ENCODE assay signal across 8 mouse cellular contexts in genomic region chr2:178407053-178407815, GRCm38 (mm10). TPM values are rescaled to one million over a fixed set of nuclear protein-coding genes. Genes with fewer than 3 reads are reported as not detected.
DNase-seq lines count a peak whose midpoint lies in the region; ATAC-seq and TF ChIP-seq lines count a peak whose summit lies in the region.

Gene Sycp2, minus strand, starts transcription at chr2:178407685.

- no peaks in the 10 kb centered on the region for H3K9me3 ChIP-seq in heart, embryonic 11.5 days (replicated peaks; ENCODE audit: control insufficient read depth, low read length)
- no peaks in the 10 kb centered on the region for H3K9me3 ChIP-seq in heart, postnatal 0 days (replicated peaks; ENCODE audit: control insufficient read depth, low read length)

- no peaks in the 10 kb centered on the region for H3K27me3 ChIP-seq in heart, embryonic 11.5 days (ENCODE audit: control insufficient read depth, insufficient read depth, low read length)
- H3K27me3 ChIP-seq in heart, postnatal 0 days (ENCODE audit: control insufficient read depth, insufficient read depth, low read length): 0 out of 2 replicates have a peak, but pooled peaks cover 6% of the 10 kb centered on the region

- H3K9ac ChIP-seq in heart, embryonic 11.5 days (ENCODE audit: low read depth, low read length): no peak within 1 kb of the TSS
- no peak within 1 kb of the TSS for H3K9ac ChIP-seq in heart, postnatal 0 days (replicated peaks; ENCODE audit: low read depth, low read length)

- DNase-seq in heart, postnatal 4 days: no peak
- peak; percentile 64 for DNase-seq in ES-CJ7 (ENCODE audit: low read depth, low spot score)
- DNase-seq in heart, postnatal 0 days (ENCODE audit: low spot score): no peak
- DNase-seq in right cerebral cortex, adult 18-20 months: no peak
- DNase-seq in cerebellum, adult 18-20 months: no peak
- no peak for DNase-seq in spleen, adult 12 weeks (ENCODE audit: low spot score)

- WGBS in heart, embryonic 11.5 days (ENCODE audit: insufficient replicate concordance): 77% methylated on average over 52 of the region's 52 CpGs
- WGBS in heart, postnatal 0 days: 78% methylated on average over 52 of the region's 52 CpGs

- ATAC-seq in heart, embryonic 11.5 days (replicated peaks; ENCODE audit: insufficient number of reproducible peaks, low FRiP score, low TSS enrichment): 0 out of 2 replicates have a peak, but pooled peaks have one; percentile 45
- ATAC-seq in heart, postnatal 0 days (ENCODE audit: insufficient read depth, low read depth): 0 out of 2 replicates have a peak, but pooled peaks have one; percentile 16
- 0 out of 2 replicates have a peak, but pooled peaks have one; percentile 41 for ATAC-seq in megakaryocyte-erythroid progenitor cell, adult 5-6 weeks (replicated peaks; ENCODE audit: low FRiP score, low TSS enrichment, poor library complexity, severe bottlenecking)

- H3K4me3 ChIP-seq in heart, embryonic 11.5 days (ENCODE audit: low read depth, low read length): no peak within 1 kb of the TSS
- H3K4me3 ChIP-seq in heart, postnatal 0 days (ENCODE audit: low read depth, low read length): no peak within 1 kb of the TSS

- H3K4me2 ChIP-seq in heart, embryonic 11.5 days: no peak within 1 kb of the TSS
- H3K4me2 ChIP-seq in heart, postnatal 0 days (ENCODE audit: low read depth, low read length): no peak within 1 kb of the TSS

- no peak within 1 kb of the TSS for H3K27ac ChIP-seq in heart, embryonic 11.5 days (ENCODE audit: low read depth, low read length)
- no peak within 1 kb of the TSS for H3K27ac ChIP-seq in heart, postnatal 0 days (ENCODE audit: low read depth)

- H3K4me1 ChIP-seq in heart, embryonic 11.5 days (ENCODE audit: control insufficient read depth, insufficient read depth, low read length): peaks cover 9% of the 10 kb centered on the region
- peaks cover 4% of the 10 kb centered on the region; the same call in 1 of the 2 replicates for H3K4me1 ChIP-seq in heart, postnatal 0 days (ENCODE audit: control insufficient read depth, insufficient read depth)

- no peak for TF ChIP-seq EP300 in heart, postnatal 0 days (IDR thresholded peaks at IDR 0.05; ENCODE audit: low read depth)

- TF ChIP-seq CTCF in heart, postnatal 0 days (IDR thresholded peaks at IDR 0.05; ENCODE audit: low read depth): 0 out of 2 replicates have a peak, but pooled peaks have one; percentile 3

- H3K36me3 ChIP-seq in heart, embryonic 11.5 days (ENCODE audit: control insufficient read depth, insufficient read depth, low read length): no peaks in the 10 kb centered on the region
- H3K36me3 ChIP-seq in heart, postnatal 0 days (replicated peaks; ENCODE audit: control insufficient read depth, insufficient read depth, low read length): no peaks in the 10 kb centered on the region

RNA-seq across cellular contexts. Expression of gene Sycp2, which starts in this region (rescaled TPM):
- 0.15 and 0.16 TPM in 2 replicates for polyA plus RNA-seq in heart, embryonic 11.5 days (2014; fragmentation: Nextera tagmentation; extraction: Ambion mirVana)
- total RNA-seq in heart, postnatal 4 days (2021): 1 to 10 TPM; 2.1 to 3.1 TPM
- total RNA-seq in heart, postnatal 0 days (2014; rRNA removed; ENCODE audit: low replicate concordance): not detected in 2 replicates
- 0.07 and 0.12 TPM in 2 replicates for polyA plus RNA-seq in heart, postnatal 0 days (2015; fragmentation: Nextera tagmentation; extraction: Ambion mirVana)
- total RNA-seq in megakaryocyte-erythroid progenitor cell, adult 5-6 weeks (2014; fragmentation: Nextera tagmentation): not detected in 2 replicates
- not detected in 2 replicates for total RNA-seq in megakaryocyte-erythroid progenitor cell, adult 5-6 weeks (2017)

Comparison
In these comparisons a context has a peak if more than half of its experiments do, and no peak if none do; other contexts are left out.
1. Peak in ATAC-seq in heart, embryonic 11.5 days; RNA of the gene not detected or under 1 TPM.
2. Peak in ATAC-seq in heart, postnatal 0 days; RNA of the gene not detected or under 1 TPM.
3. Peak in ATAC-seq in megakaryocyte-erythroid progenitor cell, adult 5-6 weeks; RNA of the gene not detected or under 1 TPM.